Mouse (Mus musculus): ENCODE results near the gene Il1r2. TPM values are rescaled to one million over a fixed set of nuclear protein-coding genes. Genes with fewer than 3 reads are reported as not detected.

Gene Il1r2
- 1.1 and 1.3 TPM in 2 replicates for polyA plus RNA-seq (2014; fragmentation: Nextera tagmentation; extraction: Ambion mirVana)

- Histone ChIP-seq H3K4me3 (ENCODE audit: low read depth, low read length) (no peak within 1 kb of the TSS), H3K27me3 (replicated peaks; ENCODE audit: control insufficient read depth, insufficient read depth, low read length) (no peaks in the 10 kb centered on the region), H3K4me2 (ENCODE audit: low read length) (no peak within 1 kb of the TSS), H3K9me3 (ENCODE audit: control insufficient read depth, low read length) (no peaks in the 10 kb centered on the region), H3K4me1 (replicated peaks; ENCODE audit: control insufficient read depth, insufficient read depth, low read length) (no peaks in the 10 kb centered on the region), H3K36me3 (ENCODE audit: control insufficient read depth, insufficient read depth, low read length) (no peaks in the 10 kb centered on the region), H3K9ac (ENCODE audit: low read length) (no peak within 1 kb of the TSS), H3K27ac (ENCODE audit: low read depth) (no peak within 1 kb of the TSS)
- no peak for ATAC-seq (replicated peaks; ENCODE audit: low FRiP score, low TSS enrichment, low read depth)
- DNase-seq (ENCODE audit: low spot score): no peak
- 91% methylated on average over 5 of the region's 5 CpGs for WGBS
Observed at GRCm38 (mm10) chr1:40073779-40074178, at the start of gene Il1r2. TSS of gene Il1r2 (plus strand) at chr1:40074079.

- Histone ChIP-seq H3K27ac (ENCODE audit: low read depth) (no peak overlapping the region), H3K9me3 (ENCODE audit: control insufficient read depth, low read length) (no peaks in the 10 kb centered on the region), H3K4me3 (ENCODE audit: low read depth, low read length) (no peak overlapping the region), H3K36me3 (ENCODE audit: control insufficient read depth, insufficient read depth, low read length) (peaks cover 81% of the 10 kb centered on the region), H3K4me2 (ENCODE audit: low read length) (no peak overlapping the region), H3K4me1 (replicated peaks; ENCODE audit: control insufficient read depth, insufficient read depth, low read length) (no peaks in the 10 kb centered on the region), H3K27me3 (replicated peaks; ENCODE audit: control insufficient read depth, insufficient read depth, low read length) (no peaks in the 10 kb centered on the region), H3K9ac (ENCODE audit: low read length) (no peak overlapping the region)
- 90% methylated on average over 27 of the region's 27 CpGs for WGBS
- DNase-seq (ENCODE audit: low spot score): peak; percentile 36
- ATAC-seq (replicated peaks; ENCODE audit: low FRiP score, low TSS enrichment, low read depth): no peak
Observed at GRCm38 (mm10) chr1:40024554-40025320, 49.1 kb upstream of the Il1r2 start.

GRCm38 (mm10) chr1:40025416-40025815 lies 48.5 kb upstream of the Il1r2 start:
- peaks cover 74% of the 10 kb centered on the region for H3K36me3 ChIP-seq (ENCODE audit: control insufficient read depth, insufficient read depth, low read length)
- H3K4me3 ChIP-seq (ENCODE audit: low read depth, low read length): no peak overlapping the region
- H3K4me1 ChIP-seq (replicated peaks; ENCODE audit: control insufficient read depth, insufficient read depth, low read length): no peaks in the 10 kb centered on the region
- ATAC-seq (replicated peaks; ENCODE audit: low FRiP score, low TSS enrichment, low read depth) (no peak), DNase-seq (ENCODE audit: low spot score) (no peak)
- H3K9me3 ChIP-seq (ENCODE audit: control insufficient read depth, low read length): no peaks in the 10 kb centered on the region
- H3K27ac ChIP-seq (ENCODE audit: low read depth): no peak overlapping the region
- 88% methylated on average over 5 of the region's 5 CpGs for WGBS
- H3K9ac ChIP-seq (ENCODE audit: low read length): no peak overlapping the region
- H3K4me2 ChIP-seq (ENCODE audit: low read length): no peak overlapping the region
- H3K27me3 ChIP-seq (replicated peaks; ENCODE audit: control insufficient read depth, insufficient read depth, low read length): no peaks in the 10 kb centered on the region

- peak; percentile 51 for DNase-seq (ENCODE audit: low spot score)
- H3K4me2 ChIP-seq (ENCODE audit: low read length): no peak overlapping the region
- no peak overlapping the region for H3K4me3 ChIP-seq (ENCODE audit: low read depth, low read length)
- 82% methylated on average over 7 of the region's 7 CpGs for WGBS
- H3K36me3 ChIP-seq (ENCODE audit: control insufficient read depth, insufficient read depth, low read length): peaks cover 58% of the 10 kb centered on the region
- H3K9ac ChIP-seq (ENCODE audit: low read length): no peak overlapping the region
- no peaks in the 10 kb centered on the region for H3K4me1 ChIP-seq (replicated peaks; ENCODE audit: control insufficient read depth, insufficient read depth, low read length)
- no peaks in the 10 kb centered on the region for H3K9me3 ChIP-seq (ENCODE audit: control insufficient read depth, low read length)
- ATAC-seq (replicated peaks; ENCODE audit: low FRiP score, low TSS enrichment, low read depth): no peak
- H3K27me3 ChIP-seq (replicated peaks; ENCODE audit: control insufficient read depth, insufficient read depth, low read length): no peaks in the 10 kb centered on the region
- H3K27ac ChIP-seq (ENCODE audit: low read depth): no peak overlapping the region
Observed at GRCm38 (mm10) chr1:40027116-40027620, 46.7 kb upstream of the Il1r2 start.

GRCm38 (mm10) chr1:40028207-40028998 lies 45.5 kb upstream of the Il1r2 start:
- H3K4me3 ChIP-seq (ENCODE audit: low read depth, low read length): no peak overlapping the region
- H3K27ac ChIP-seq (ENCODE audit: low read depth): no peak overlapping the region
- DNase-seq (ENCODE audit: low spot score): peak; percentile 52
- H3K36me3 ChIP-seq (ENCODE audit: control insufficient read depth, insufficient read depth, low read length): peaks cover 46% of the 10 kb centered on the region
- no peaks in the 10 kb centered on the region for H3K9me3 ChIP-seq (ENCODE audit: control insufficient read depth, low read length)
- ATAC-seq (replicated peaks; ENCODE audit: low FRiP score, low TSS enrichment, low read depth): no peak
- H3K27me3 ChIP-seq (replicated peaks; ENCODE audit: control insufficient read depth, insufficient read depth, low read length): no peaks in the 10 kb centered on the region
- no peak overlapping the region for H3K9ac ChIP-seq (ENCODE audit: low read length)
- no peak overlapping the region for H3K4me2 ChIP-seq (ENCODE audit: low read length)
- no peaks in the 10 kb centered on the region for H3K4me1 ChIP-seq (replicated peaks; ENCODE audit: control insufficient read depth, insufficient read depth, low read length)
- 86% methylated on average over 12 of the region's 12 CpGs for whole genome bisulfite sequencing

- no peak overlapping the region for H3K4me3 ChIP-seq (ENCODE audit: low read depth, low read length)
- H3K36me3 ChIP-seq (ENCODE audit: control insufficient read depth, insufficient read depth, low read length): peaks cover 34% of the 10 kb centered on the region
- no peak for ATAC-seq (replicated peaks; ENCODE audit: low FRiP score, low TSS enrichment, low read depth)
- no peak overlapping the region for H3K27ac ChIP-seq (ENCODE audit: low read depth)
- peak; percentile 42 for DNase-seq (ENCODE audit: low spot score)
- no peaks in the 10 kb centered on the region for H3K9me3 ChIP-seq (ENCODE audit: control insufficient read depth, low read length)
- no peaks in the 10 kb centered on the region for H3K27me3 ChIP-seq (replicated peaks; ENCODE audit: control insufficient read depth, insufficient read depth, low read length)
- H3K4me1 ChIP-seq (replicated peaks; ENCODE audit: control insufficient read depth, insufficient read depth, low read length): no peaks in the 10 kb centered on the region
- 90% methylated on average over 5 of the region's 5 CpGs for WGBS
- H3K4me2 ChIP-seq (ENCODE audit: low read length): no peak overlapping the region
- no peak overlapping the region for H3K9ac ChIP-seq (ENCODE audit: low read length)
Observed at GRCm38 (mm10) chr1:40029597-40029996, 44.3 kb upstream of the Il1r2 start.

GRCm38 (mm10) chr1:40030287-40030975 lies 43.4 kb upstream of the Il1r2 start:
- H3K27ac ChIP-seq (ENCODE audit: low read depth): no peak overlapping the region
- no peak overlapping the region for H3K4me2 ChIP-seq (ENCODE audit: low read length)
- H3K4me1 ChIP-seq (replicated peaks; ENCODE audit: control insufficient read depth, insufficient read depth, low read length): no peaks in the 10 kb centered on the region
- ATAC-seq (replicated peaks; ENCODE audit: low FRiP score, low TSS enrichment, low read depth): no peak
- 85% methylated on average over 14 of the region's 14 CpGs for WGBS
- no peaks in the 10 kb centered on the region for H3K27me3 ChIP-seq (replicated peaks; ENCODE audit: control insufficient read depth, insufficient read depth, low read length)
- DNase-seq (ENCODE audit: low spot score): peak; percentile 51
- H3K9me3 ChIP-seq (ENCODE audit: control insufficient read depth, low read length): no peaks in the 10 kb centered on the region
- H3K9ac ChIP-seq (ENCODE audit: low read length): no peak overlapping the region
- H3K4me3 ChIP-seq (ENCODE audit: low read depth, low read length): no peak overlapping the region
- peaks cover 27% of the 10 kb centered on the region for H3K36me3 ChIP-seq (ENCODE audit: control insufficient read depth, insufficient read depth, low read length)

GRCm38 (mm10) chr1:40030976-40031356 lies 42.9 kb upstream of the Il1r2 start:
- H3K4me2 ChIP-seq (ENCODE audit: low read length): no peak overlapping the region
- H3K27ac ChIP-seq (ENCODE audit: low read depth): no peak overlapping the region
- no peak for DNase-seq (ENCODE audit: low spot score)
- no peaks in the 10 kb centered on the region for H3K9me3 ChIP-seq (ENCODE audit: control insufficient read depth, low read length)
- peaks cover 22% of the 10 kb centered on the region for H3K36me3 ChIP-seq (ENCODE audit: control insufficient read depth, insufficient read depth, low read length)
- no peak for ATAC-seq (replicated peaks; ENCODE audit: low FRiP score, low TSS enrichment, low read depth)
- WGBS: 91% methylated on average over 8 of the region's 8 CpGs
- H3K27me3 ChIP-seq (replicated peaks; ENCODE audit: control insufficient read depth, insufficient read depth, low read length): no peaks in the 10 kb centered on the region
- H3K4me1 ChIP-seq (replicated peaks; ENCODE audit: control insufficient read depth, insufficient read depth, low read length): no peaks in the 10 kb centered on the region
- no peak overlapping the region for H3K4me3 ChIP-seq (ENCODE audit: low read depth, low read length)
- no peak overlapping the region for H3K9ac ChIP-seq (ENCODE audit: low read length)

Measured in intestine, embryonic 14.5 days (tissue).